Mouse (Mus musculus): ENCODE measurements at regions not wholly inside any gene's neighbourhood (a gene's known extent, or its start where the extent isn't known, plus 50 kb on each side); places are given as distances from the start of the nearest gene placed in this dataset.

DNA sequence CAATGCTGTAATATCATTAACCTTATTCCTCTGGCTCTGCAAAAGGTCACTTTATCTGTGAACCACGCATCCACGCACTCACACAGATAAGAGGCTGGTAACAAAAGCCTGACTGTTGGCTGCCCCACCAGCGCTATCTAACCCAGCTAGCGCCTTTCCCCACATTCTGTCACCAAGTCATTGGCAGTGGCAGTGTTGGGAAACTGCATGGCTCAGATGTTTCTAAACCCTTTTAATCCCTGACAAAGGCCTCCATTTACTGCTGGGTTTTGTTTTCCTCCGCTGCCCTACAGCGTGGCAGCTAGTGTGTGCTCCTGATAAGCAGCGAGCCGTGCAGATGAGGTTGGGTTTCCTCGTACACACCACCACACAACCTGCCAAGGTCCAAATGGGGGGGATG, 55.7 kb downstream of the Id4 start:
- DNase-seq: no peak

DNA sequence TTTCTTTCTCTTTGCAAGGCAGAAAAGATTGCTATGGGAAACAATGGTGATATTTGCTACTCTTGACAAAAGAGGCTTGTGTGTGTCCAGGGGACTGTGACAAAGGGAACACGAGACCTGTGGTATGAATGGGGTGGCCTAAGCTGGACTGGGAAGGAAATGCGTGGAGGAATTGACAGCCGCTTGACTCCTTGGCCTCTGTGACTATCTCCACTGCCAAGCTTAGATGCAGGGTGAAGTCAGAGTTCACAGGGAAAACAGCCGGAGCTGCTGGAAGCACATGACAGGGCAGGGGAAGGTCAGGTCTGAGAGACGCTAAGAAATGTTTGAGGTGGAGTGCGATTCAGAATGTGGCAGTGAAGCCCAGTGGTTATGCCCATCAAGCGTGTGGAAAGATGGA, 56.4 kb downstream of the Id4 start:
- no peak for DNase-seq

GRCm38 (mm10) chr13:48319001-48319400, 58.0 kb downstream of the Id4 start:
- no peak for DNase-seq

GRCm38 (mm10) chr13:48324290-48324718, 63.3 kb downstream of the Id4 start:
- DNase-seq: peak in 1 of 2 experiments; percentile 7

DNA sequence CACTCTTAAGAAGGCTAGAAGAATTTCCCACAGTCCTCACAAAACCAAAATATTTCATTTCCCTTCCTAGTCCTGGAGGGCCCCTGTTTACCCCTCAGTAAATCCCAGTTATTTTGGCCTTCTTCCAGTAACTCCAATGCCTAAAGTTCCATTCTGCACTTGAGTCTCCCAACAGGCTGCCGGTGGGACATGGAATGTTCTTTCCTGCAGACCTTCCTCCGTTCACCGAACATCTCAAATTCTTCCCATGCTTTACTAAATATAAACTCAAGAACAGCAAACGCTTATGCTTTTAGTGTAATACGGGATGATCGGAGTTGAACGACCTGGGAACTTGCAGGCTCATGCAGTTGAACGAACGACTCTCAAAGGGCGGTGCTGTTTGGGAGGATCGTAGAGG, 69.6 kb downstream of the Id4 start:
- no peak for DNase-seq

DNA sequence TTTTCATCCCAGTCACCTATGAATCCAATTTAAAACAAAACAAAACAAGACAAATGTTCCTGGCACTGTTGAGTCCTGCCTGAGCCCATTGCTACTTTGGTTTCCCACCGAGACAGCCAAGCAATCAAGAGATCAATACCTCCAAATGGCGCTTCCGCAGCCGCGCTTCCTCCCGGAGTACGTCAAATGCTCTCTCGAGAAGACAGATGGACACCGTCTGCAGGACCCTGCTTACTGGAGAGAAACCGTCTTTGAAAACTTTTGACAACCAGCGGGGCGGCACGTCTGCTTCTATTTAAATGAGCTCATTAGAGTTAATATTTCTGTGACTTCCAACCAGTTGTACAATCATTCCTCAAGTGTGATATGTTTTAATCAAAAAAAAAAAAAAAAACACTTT, 75.1 kb downstream of the Id4 start:
- DNase-seq: no peak

- DNase-seq: no peak
Observed at GRCm38 (mm10) chr13:48336602-48337001, 75.6 kb downstream of the Id4 start.

- no peak for DNase-seq
Observed at GRCm38 (mm10) chr13:48338561-48338960, 77.5 kb downstream of the Id4 start.

GRCm38 (mm10) chr13:48350124-48350523, 89.1 kb downstream of the Id4 start:
- no peak for DNase-seq

DNA sequence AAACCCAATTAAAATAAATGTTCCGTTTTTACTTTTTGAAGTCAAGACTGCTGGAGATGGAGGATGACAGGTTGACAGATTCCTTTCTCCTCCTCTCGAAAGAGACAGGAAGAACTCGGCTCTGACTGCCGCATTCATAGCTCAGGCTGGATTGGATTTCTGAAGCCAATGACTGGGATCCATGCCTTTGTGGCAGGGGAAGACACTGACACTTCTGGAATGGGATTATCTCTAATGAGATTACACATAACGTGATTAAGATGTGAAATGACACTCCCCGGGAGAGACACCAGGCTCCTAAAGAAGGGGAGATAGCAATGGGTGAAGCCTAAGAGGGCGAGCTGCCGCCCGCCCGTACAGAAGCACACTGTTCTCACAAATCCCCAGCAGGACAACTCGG, 89.9 kb downstream of the Id4 start:
- no peak for DNase-seq

GRCm38 (mm10) chr13:48357118-48357517, 96.1 kb downstream of the Id4 start:
- no peak for DNase-seq

- DNase-seq: peak; percentile 54 to 57
Observed at GRCm38 (mm10) chr13:48357640-48358039, 96.6 kb downstream of the Id4 start.

DNA sequence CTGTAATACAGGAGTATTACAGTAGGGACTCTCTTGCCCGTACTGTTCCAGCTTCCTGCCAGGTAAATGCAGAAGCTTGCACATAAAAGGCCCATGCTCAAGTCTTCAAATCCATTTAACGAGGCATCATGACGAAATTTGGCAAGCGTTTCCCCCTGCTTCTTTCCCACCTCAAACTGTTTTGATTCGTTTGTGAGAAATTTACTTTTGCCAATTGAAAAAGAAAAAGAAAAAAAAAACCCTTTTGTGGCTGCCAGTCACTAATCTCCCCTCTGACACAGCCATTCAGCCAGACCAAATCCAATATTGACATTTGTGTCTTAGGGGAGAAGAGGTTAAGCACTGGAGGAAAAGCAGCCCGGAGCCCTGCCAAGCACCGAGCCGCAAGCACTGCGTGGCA, 110.0 kb downstream of the Id4 start:
- DNase-seq: no peak

DNA sequence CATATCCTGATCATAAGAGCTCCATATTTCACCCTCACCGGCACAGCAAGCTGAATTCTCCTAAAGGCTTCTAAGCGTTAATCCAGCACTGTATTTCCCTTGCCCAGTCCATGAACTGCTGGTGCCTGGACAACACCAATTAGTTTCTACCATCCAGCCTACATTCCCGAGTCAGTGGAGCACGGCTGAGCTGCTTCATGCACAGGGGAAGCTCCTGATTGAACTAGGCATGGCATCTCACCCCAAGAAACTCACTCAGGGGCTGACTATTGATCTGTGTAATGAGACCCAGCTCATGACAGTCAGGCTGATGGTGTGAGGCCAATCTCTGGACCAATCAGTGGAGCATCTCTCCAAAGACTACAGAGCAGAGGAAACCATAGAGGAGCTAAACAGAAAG, 115.4 kb downstream of the Id4 start:
- DNase-seq: no peak

DNA sequence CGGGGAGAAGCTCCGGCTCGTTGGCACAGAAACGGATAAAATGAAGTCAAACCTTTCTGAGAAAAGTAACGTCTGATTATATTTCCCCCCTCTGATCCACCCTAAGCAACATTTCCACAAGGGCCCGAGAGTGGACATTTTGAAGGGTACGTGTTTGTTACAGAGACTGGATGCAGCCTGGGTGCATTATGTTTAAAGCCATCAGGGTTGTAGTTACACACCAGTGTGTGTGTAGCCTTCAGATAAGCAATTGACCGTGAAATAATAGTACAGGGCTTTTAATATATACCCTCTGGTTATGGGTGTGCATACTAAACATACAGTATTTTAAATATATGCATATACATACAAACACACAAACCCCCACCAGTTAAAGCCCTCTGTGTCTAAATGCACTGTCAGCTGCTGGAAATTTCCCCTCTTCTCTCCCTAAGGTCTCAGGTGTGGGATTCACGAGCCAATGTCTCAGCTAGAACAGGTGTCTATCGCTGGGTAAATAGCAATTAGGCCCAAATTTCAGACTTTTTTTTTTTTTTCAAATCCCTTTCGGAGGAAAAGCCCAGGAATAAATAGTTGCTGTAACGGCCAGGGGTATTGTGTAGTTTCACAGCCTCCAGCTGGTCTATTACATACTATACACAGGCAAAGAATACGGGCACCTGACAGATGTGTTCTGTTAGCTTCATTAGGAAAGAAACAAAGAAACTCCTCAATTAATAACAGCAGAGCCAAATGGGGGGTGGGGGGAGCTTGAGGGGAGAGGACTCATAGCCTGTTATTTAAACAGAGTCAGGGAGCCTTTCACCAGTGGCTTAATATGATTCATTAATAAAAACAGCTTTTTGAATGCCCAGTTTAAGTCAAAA, 122.8 kb downstream of the Id4 start:
- DNase-seq: no peak

DNA sequence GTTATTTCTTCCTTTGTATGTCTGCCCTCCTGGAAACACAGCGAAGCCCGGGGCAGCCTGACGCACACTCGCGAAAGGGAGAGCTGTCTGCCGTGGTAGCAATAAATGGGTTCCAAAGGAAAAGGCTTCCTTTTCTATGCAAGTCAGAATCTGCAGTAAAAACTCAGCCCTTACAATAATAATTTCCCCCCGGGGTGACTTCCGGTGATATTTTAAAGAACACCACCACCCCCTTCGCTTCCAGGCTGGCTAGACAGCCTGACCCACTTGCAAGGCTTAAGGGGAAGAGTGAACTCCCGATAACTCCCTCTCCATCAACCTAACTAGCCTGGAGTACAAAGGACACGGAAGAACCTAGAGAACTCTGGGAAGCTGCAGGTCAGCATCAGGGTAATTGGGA, 123.9 kb downstream of the Id4 start:
- no peak for DNase-seq

DNA sequence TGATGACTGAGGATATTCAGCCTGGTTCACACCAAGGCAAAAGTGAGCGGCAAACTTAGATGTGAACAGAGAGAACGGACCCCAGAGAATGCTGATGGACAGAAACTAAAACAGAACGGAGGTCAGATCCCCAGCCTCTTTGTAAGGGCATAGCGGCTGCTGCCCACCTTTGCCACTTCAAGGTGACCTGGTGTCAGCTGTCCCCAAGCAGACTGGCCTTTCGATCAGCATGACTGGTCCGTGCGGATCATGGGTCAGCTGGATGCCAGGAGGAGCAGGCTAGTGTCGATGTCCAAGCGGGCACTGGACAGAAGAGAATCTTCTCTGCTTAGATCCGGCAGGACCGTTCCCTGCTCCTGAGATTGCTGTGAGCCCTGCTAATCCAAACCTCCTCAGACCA, 122.1 kb downstream of the Zfp169 start:
- DNase-seq: no peak

DNA sequence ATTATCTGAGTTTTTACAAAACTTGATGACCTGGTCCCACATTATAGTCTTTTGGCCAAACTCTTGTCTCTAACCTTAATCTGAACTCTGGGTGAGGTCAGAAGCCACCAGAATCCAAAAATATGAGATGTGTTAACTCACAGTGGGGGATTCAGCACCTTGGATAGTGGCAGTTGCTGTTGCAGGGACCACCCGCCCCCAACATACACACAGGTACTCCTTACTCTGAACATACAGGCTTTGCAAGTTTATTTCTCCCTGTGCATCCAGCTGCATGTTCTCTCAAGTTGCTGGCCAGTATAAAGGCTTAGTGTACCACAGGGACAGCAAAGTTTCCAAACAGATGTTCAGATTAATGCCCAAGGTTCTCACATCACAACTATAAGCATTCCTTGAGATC, 115.5 kb downstream of the Zfp169 start:
- no peak for DNase-seq

- no peak for DNase-seq
Observed at GRCm38 (mm10) chr13:48398617-48399016, 114.6 kb downstream of the Zfp169 start.

GRCm38 (mm10) chr13:48402316-48402715, 110.9 kb downstream of the Zfp169 start:
- no peak for DNase-seq

- peak in 1 of 2 experiments; percentile 2 for DNase-seq
Observed at GRCm38 (mm10) chr13:48422438-48423329, 90.6 kb downstream of the Zfp169 start.

GRCm38 (mm10) chr13:48426816-48427215, 86.4 kb downstream of the Zfp169 start:
- no peak for DNase-seq

- DNase-seq: no peak
Observed at GRCm38 (mm10) chr13:48436659-48437345, 76.4 kb downstream of the Zfp169 start.
